Mouse (Mus musculus): ENCODE measurements around the gene Lsm7.
"Not testable (repeated sequence)": the region's sequence is repeated elsewhere in the genome, so short reads cannot be mapped to it uniquely, and the experiment has no call there.

The Lsm7 gene

GRCm38 (mm10) chr10:80838346-80838912 is 16.6 kb downstream of the Lsm7 start:
- ATAC-seq (ENCODE audit: insufficient number of reproducible peaks, low FRiP score, low TSS enrichment): no peak

GRCm38 (mm10) chr10:80837827-80838226 is 17.2 kb downstream of the Lsm7 start:
- ATAC-seq (ENCODE audit: insufficient number of reproducible peaks, low FRiP score, low TSS enrichment): peak; percentile 33; the same call in 1 of the 2 replicates

DNA sequence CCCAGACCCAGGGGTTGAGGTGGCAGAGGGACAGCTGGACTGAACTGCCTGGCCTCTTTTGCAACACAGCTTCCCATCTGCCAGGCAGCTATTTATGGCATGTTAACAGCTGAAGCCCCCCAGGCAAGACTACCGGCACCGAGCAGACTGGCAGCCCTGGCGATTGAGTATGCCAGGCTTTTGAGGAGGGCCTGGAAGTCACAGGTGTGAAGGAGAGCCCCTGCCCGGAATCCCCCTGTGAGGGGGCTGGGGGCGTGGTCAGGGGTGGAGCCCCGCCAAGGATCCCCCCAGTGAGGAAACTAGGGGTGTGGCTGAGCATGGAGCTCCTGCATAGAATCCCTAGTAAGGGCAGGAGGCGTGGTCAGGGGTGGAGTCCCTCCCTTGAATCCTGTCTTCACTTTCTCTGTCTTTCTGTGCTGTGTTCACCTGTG is 18.0 kb downstream of the Lsm7 start:
- no peak for ATAC-seq (ENCODE audit: insufficient number of reproducible peaks, low FRiP score, low TSS enrichment)

DNA sequence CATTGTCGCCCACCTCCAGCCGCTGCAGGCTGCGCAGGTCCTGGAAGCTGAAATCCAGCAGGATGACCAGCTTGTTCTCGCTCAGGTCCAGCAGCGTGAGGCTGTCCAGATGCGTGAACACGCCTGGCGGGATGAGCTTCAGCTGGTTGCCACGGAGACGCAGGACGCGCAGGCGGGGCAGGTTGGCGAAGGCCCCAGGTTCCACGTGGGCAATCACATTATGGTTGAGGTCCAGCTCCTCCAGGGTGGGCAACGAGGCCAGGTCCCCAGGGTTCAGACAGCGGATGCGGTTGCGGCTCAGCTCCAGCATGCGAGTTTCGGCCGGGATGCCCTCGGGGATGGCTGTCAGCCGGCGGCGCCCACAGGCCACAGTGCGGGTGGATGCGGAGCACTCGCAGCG is 19.4 kb downstream of the Lsm7 start:
- no peak for ATAC-seq (ENCODE audit: insufficient number of reproducible peaks, low FRiP score, low TSS enrichment)

GRCm38 (mm10) chr10:80832818-80833217 is 22.2 kb downstream of the Lsm7 start:
- ATAC-seq (ENCODE audit: insufficient number of reproducible peaks, low FRiP score, low TSS enrichment): no peak

DNA sequence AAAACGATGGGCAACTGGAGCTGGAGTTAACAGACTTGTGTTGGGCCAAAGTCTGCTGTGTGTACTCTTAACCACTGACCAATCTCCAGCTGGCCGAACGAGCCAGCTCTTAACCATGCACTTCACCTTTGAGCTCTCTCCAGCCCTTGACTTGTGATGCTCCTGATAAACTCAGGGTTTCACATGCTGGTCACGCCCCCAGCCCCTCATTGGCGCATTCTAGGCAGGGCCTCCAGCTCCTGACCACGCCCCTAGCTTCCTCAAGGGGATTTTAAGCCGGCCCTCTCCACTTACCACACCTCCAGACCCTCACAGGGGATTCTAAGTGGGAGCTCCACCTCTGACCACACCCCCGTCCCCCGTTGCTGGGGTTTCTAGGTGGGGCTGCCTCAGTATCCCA is 23.9 kb downstream of the Lsm7 start:
- no peak for ATAC-seq (ENCODE audit: insufficient number of reproducible peaks, low FRiP score, low TSS enrichment)

GRCm38 (mm10) chr10:80829359-80830278 is 25.4 kb downstream of the Lsm7 start:
- no peak for ATAC-seq (ENCODE audit: insufficient number of reproducible peaks, low FRiP score, low TSS enrichment)

GRCm38 (mm10) chr10:80828587-80828986 is 26.4 kb downstream of the Lsm7 start:
- ATAC-seq (ENCODE audit: insufficient number of reproducible peaks, low FRiP score, low TSS enrichment): not testable (repeated sequence)

- ATAC-seq (ENCODE audit: insufficient number of reproducible peaks, low FRiP score, low TSS enrichment): no peak
These were observed 27.1 kb downstream of the Lsm7 start for GRCm38 (mm10) chr10:80827870-80828420.

- no peak for ATAC-seq (ENCODE audit: insufficient number of reproducible peaks, low FRiP score, low TSS enrichment)
These were observed 27.7 kb downstream of the Lsm7 start for GRCm38 (mm10) chr10:80827063-80827869.

DNA sequence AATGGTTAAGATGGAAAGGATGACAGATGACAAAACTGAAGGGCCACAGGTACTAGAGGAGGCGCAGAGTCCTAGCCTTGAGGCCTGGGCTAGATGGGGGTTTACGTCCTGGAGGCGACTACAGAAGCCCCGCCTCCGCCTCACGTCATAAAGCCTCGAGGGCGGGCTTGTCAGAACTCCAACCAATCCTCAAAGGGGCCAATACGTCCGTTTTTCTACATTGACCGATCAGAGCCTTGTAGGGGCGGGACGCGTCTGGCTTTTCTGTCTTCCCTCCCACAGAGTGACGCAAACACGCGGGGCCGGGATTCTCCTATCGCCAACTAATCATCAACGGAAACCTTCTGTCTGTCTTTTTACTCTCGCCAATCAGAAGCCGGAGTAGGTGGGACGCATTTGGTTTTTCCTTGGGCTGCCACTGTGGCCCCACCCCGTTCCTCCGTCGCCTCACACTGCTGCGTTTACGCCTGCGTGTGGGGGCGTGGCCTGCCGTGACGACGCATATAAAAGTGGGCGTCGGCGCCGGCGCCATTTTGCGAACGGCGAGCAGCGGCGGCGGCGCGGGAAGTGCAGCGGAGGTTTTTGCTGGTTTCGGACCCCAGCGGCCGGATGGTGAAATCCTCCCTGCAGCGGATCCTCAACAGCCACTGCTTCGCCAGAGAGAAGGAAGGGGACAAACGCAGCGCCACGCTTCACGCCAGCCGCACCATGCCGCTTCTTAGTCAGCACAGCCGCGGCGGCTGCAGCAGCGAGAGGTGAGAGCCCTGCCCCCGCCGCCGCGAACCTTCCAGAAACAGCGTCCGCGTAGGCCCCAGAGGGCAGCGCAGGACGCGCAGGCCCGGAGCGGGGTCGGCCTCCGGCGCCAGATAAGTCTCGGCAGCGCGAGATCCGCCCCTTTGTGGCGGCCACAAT is 28.6 kb downstream of the Lsm7 start, which contains the start of gene Oaz1:
Oaz1 (plus strand) TSS at position 506 of the 912 bp plus-strand sequence.
- peak; percentile 95 for ATAC-seq (ENCODE audit: insufficient number of reproducible peaks, low FRiP score, low TSS enrichment)

DNA sequence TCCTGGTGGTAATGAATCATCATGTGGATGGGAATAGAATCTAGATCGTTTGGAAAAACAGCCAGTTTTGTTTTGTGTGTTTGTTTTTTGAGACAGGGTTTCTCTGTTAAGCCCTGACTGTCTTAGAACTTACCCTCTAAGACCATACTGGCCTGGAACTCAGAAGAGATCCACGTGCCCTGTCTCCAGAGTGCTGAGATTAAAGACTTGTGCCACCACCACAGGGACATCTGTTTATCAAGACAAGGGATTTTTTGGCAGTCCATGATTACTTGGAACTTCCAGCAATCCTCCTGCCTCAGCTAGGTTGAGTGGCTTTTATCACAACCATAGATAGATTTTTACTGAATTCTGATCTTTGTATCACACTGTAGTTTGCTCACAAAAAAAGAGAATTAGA is 30.2 kb downstream of the Lsm7 start:
- ATAC-seq (ENCODE audit: insufficient number of reproducible peaks, low FRiP score, low TSS enrichment): no peak

DNA sequence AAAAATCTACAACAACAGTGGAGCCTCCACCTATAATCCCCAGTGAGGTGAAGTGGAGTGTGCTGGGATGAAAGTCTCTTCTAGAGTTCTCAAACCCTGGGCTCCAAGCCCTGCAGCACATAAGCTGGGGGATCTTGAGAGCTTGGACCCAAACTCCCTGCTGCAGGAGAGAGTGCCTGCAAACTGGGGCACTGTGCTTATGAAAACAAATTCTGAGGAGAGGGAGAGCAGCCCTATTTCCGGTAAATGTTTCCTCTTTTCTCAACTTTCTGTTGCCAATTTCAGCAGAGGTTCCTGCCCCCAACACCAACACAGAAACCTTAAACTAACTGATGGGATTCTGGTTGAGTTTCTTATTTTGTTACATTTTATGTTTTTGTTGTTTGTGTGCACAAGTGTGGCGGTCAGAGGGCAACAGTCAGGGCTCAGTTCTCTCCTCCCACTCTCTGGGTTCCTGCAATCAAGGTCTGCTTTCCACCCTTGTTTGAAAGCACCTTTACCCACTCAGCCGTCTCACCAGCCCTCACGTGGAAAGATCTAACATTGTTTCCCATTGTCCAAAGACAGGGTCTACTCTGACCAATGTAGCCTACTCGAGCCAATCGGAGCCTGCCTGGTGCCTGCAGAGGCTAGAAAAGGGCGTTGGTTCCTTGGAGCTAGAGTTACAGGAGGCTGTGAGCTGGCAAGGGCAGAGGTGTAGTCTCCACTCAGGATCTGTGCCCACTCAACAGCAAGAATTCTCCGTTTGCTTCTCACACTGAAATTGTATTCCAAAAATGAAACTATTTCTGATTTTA is 31.0 kb downstream of the Lsm7 start:
- no peak for ATAC-seq (ENCODE audit: insufficient number of reproducible peaks, low FRiP score, low TSS enrichment)

DNA sequence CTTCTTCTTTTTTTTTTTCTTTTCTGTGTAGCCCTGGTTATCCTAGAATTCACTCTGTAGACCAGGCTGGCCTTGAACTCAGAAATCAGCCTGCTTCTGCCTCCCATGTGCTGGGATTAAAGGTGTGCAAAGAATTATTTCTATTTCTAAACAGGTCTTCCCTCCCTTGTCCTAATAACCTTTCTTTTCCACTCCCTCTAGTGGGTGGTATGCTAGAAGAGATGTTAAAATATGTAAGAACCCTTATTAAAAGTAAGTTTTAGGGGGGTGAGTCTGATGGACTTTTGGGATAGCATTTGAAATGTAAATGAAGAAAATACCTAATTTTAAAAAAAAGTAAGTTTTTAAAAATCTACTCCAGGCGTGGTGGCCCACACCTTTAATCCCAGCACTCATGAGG is 31.7 kb downstream of the Lsm7 start:
- no peak for ATAC-seq (ENCODE audit: insufficient number of reproducible peaks, low FRiP score, low TSS enrichment)

DNA sequence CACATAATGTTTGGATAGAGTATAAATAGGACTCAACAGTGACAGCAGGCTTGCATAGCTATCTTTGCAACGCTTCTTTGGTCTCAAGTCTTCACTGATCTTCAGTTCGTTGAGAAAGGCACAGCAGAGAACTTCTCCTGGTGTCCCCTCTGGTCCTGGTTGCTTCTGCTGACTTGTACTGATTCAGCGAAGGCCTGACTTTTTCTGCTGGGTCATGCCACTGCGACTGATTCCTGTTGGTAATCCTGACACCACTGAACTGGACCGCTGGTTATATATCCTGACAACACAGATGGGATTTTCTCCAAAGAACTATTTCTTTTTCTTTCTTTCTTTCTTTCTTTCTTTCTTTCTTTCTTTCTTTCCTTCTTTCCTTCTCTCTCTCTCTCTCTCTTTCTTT is 32.5 kb downstream of the Lsm7 start:
- no peak for ATAC-seq (ENCODE audit: insufficient number of reproducible peaks, low FRiP score, low TSS enrichment)

GRCm38 (mm10) chr10:80821991-80822390 is 33.0 kb downstream of the Lsm7 start:
- no peak for ATAC-seq (ENCODE audit: insufficient number of reproducible peaks, low FRiP score, low TSS enrichment)

DNA sequence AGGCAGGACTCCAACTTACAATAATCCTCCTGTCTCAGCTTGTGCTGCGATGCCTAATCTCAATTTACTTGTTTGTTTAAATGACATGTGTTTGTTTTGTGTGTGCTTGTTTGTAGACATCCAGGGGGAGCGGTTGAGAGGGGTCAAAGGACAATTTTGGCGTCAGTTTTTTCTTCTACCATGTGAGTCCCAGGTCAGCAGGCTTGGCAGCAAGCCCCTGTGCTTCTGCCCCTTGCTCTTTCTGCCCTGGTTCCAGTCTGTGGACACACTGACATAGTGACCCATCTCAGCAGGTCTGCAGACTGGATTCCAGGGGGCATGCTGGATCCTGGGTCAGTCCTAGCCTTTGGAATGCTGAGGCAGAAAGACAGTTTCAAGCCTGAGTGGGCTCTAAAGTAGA is 35.6 kb downstream of the Lsm7 start:
- ATAC-seq (ENCODE audit: insufficient number of reproducible peaks, low FRiP score, low TSS enrichment): no peak

DNA sequence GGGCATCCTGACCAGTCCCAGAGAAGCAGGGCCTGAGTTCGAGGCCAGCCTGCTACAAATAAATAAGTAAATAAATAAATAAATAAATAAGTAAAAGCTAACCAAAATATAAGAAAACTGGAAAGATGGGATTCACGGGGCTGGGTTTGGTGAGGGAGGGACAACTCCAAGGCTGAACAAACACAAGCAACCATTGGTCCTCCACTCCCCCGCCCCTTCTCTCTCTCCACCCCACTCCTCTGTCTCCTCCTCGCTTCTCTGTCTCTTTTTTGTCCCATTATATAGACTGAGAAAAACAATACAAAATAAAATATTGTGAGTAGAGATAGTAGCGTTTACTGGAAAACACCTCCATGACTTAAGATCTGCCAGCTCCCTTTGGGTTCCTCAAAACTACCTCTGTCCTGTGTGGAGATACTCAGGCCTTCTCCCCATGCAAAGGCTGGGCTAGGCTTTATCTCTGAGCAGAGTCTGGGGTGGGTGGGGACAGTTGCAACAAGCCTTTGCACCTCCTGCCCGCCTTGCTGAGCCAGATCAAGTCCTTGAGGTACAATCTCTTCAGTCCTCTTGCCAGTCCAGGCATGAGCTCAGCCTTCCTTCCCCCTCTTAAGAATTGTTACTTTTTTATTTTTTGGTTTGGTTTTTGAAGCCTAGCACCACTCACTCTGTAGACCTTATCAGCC is 36.3 kb downstream of the Lsm7 start:
- ATAC-seq (ENCODE audit: insufficient number of reproducible peaks, low FRiP score, low TSS enrichment): no peak

Measured in cerebellum, adult (tissue).